Mouse (Mus musculus) lung, postnatal 0 days (tissue): ENCODE measurements around the gene Lrg1. TPM values are rescaled to one million over a fixed set of nuclear protein-coding genes. Genes with fewer than 3 reads are reported as not detected.
A peak's percentile ranks its signal among the peaks of the same experiment; 100 is the strongest.

Experiments used
- ATAC-seq: fragments of 200-750 bp; cut with Nextera tagmentation; 2 replicates; pipeline ENCODE4 v1.8.0; 2017; ENCODE audit warnings: moderate library complexity
- DNase-seq: peaks from one replicate; pipeline ENCODE4 v3.0.0-alpha.2; 2016; ENCODE audit warnings: low spot score
- H3K27ac ChIP-seq: fragments of 300-500 bp; sonication (generic); 2 replicates; pipeline ENCODE4 v1.5.1; 2014; ENCODE audit warnings: antibody characterized with exemption, mild to moderate bottlenecking, low read length, mixed read lengths
- H3K27me3 ChIP-seq: fragments of 300-500 bp; sonication (generic); replicated peaks from 2 replicates; pipeline ENCODE4 v1.6.1; 2014; ENCODE audit warnings: low read length, mixed read lengths; ENCODE audit not compliant: insufficient read depth
- H3K36me3 ChIP-seq: fragments of 300-500 bp; sonication (generic); 2 replicates; pipeline ENCODE4 v1.6.1; 2014; ENCODE audit warnings: low read length, mixed read lengths; ENCODE audit not compliant: insufficient read depth
- H3K4me1 ChIP-seq: fragments of 300-500 bp; sonication (generic); 2 replicates; pipeline ENCODE4 v1.6.1; 2014; ENCODE audit warnings: antibody characterized with exemption, low read depth, low read length, mixed read lengths; ENCODE audit not compliant: insufficient read depth
- H3K4me2 ChIP-seq: fragments of 300-500 bp; sonication (generic); replicated peaks from 2 replicates; pipeline ENCODE4 v1.6.1; 2014; ENCODE audit warnings: low read depth, mild to moderate bottlenecking, low read length, moderate library complexity, mixed read lengths
- H3K4me3 ChIP-seq: fragments of 300-500 bp; sonication (generic); 2 replicates; pipeline ENCODE4 v1.5.1; 2014; ENCODE audit warnings: low read depth, low read length
- H3K9ac ChIP-seq: fragments of 300-500 bp; sonication (generic); replicated peaks from 2 replicates; pipeline ENCODE4 v1.6.1; 2014; ENCODE audit warnings: low read depth, mild to moderate bottlenecking
- H3K9me3 ChIP-seq: fragments of 300-500 bp; sonication (generic); 2 replicates; pipeline ENCODE4 v1.6.1; 2016; ENCODE audit warnings: low read length, mixed read lengths
- CTCF ChIP-seq: IDR thresholded peaks from 2 replicates; pipeline ENCODE4 v1.5.1; 2016; ENCODE audit warnings: antibody characterized with exemption, mild to moderate bottlenecking
- EP300 ChIP-seq: IDR thresholded peaks from 2 replicates; pipeline ENCODE4 v1.6.1; 2016; ENCODE audit warnings: antibody characterized with exemption, mild to moderate bottlenecking, control low read depth
- WGBS: fragments of 180-500 bp; shearing (Covaris S2); extraction: QIAGEN DNeasy Blood & Tissue Kit; methylation state at CpG from one replicate; pipeline ENCODE4 v1.1.7; 2014; 5-methylcytosine and 5-hydroxymethylcytosine counted together
- polyA plus RNA-seq: library from polyadenylated mRNA; unstranded; fragments of >200 nt; fragmentation: Nextera tagmentation; extraction: Ambion mirVana; gene quantifications from 2 replicates; pipeline ENCODE4 v1.2.1, GENCODE M21; 2015

Gene Lrg1
- polyA plus RNA-seq = 36.3 and 50.6 TPM in 2 replicates

DNA sequence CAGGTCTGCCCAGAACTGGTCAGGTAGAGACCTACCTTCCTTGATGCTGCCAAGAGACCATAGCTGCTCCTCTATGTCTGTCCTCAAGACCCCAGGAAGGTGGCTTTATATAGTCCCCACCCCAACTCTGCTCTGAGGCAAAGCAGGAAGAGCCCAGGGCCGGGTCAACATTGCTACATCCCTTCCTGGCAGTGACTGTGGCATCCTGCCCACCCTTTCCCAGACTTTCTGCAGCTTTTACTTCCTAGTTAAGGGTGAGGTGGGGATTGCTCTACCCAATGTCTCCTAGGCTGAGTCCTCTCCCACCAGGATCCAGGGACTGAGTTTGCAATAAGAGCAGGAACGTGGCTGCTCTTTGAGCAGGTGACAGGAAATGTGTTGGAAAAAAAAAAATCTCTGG lies at the start of gene Lrg1:
Gene Lrg1 (minus strand): TSS at position 176 of the 400 bp plus-strand sequence.
- 0 out of 2 replicates have a peak within 1 kb of the TSS, but pooled peaks have one; percentile 16 for H3K4me3 ChIP-seq

DNA sequence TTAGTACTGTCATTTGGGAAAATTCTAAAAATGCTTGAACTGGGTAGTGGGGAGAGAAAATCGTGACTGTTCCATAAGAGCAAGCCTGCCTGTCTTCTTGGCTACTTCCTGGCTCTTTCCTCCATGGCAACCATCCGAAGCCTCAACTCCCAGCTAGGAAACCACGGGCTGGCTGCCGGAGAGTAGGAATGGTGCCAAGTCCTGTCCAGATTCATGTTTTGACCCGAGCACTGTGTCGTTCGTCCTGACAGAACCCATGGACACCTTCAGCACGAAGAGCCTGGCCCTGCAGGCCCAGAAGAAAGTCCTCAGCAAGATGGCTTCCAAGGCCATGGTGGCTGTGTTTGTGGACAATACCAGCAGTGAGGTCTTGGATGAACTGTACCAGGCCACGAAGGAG lies 49.7 kb upstream of the Lrg1 start:
- Histone ChIP-seq H3K4me3 (no peak overlapping the region), H3K9me3 (no peaks in the 10 kb centered on the region), H3K4me2 (no peak overlapping the region), H3K9ac (no peak overlapping the region), H3K4me1 (no peaks in the 10 kb centered on the region), H3K27ac (no peak overlapping the region), H3K27me3 (no peaks in the 10 kb centered on the region), H3K36me3 (no peaks in the 10 kb centered on the region)
- TF ChIP-seq EP300 (no peak), CTCF (no peak)
- WGBS = 46% methylated on average over 9 of the region's 9 CpGs
- no peak for DNase-seq
- no peak for ATAC-seq

More for the DNA sequence above, at the start of gene Lrg1:
- TF ChIP-seq EP300 (peak; percentile 30; the same call in 1 of the 2 replicates), CTCF (no peak)
- Histone ChIP-seq H3K36me3 (no peaks in the 10 kb centered on the region), H3K9ac (no peak within 1 kb of the TSS), H3K27ac (no peak within 1 kb of the TSS), H3K4me1 (no peaks in the 10 kb centered on the region; the same call in 1 of the 2 replicates), H3K4me2 (peak within 1 kb of the TSS; percentile 47), H3K27me3 (peaks cover 7% of the 10 kb centered on the region), H3K9me3 (peaks cover 6% of the 10 kb centered on the region; the same call in 1 of the 2 replicates)
- DNase-seq = peak; percentile 49
- 44% methylated on average over 2 of the region's 2 CpGs for WGBS
- no peak for ATAC-seq

DNA sequence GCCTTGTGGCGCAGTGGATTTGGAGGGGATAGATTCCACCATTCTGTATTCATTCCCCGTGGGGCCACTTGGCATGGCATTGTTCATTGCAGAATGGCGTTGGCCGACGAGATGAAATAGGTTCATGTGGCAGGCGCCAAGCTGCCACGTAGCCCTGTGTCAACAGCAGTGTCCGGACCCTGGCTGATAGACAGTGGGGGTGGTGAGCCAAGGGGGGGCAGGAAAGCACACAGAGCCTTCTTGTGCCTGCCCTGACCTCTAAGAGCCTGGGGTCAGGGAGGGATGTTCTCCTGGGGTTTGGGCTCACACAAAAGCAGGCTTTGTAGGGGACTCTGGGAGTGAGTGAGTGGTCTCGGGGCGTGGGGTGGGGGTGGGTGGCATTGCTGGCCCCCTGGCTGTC lies 48.8 kb upstream of the Lrg1 start:
- H3K27ac ChIP-seq = no peak overlapping the region
- H3K9ac ChIP-seq = no peak overlapping the region
- H3K27me3 ChIP-seq = no peaks in the 10 kb centered on the region
- no peak overlapping the region for H3K4me3 ChIP-seq
- ATAC-seq (peak; percentile 17; the same call in 1 of the 2 replicates), DNase-seq (no peak)
- H3K36me3 ChIP-seq = no peaks in the 10 kb centered on the region
- 46% methylated on average over 10 of the region's 10 CpGs for WGBS
- no peaks in the 10 kb centered on the region for H3K9me3 ChIP-seq
- TF ChIP-seq CTCF = no peak
- TF ChIP-seq EP300 = no peak
- H3K4me1 ChIP-seq = no peaks in the 10 kb centered on the region
- H3K4me2 ChIP-seq = no peak overlapping the region

DNA sequence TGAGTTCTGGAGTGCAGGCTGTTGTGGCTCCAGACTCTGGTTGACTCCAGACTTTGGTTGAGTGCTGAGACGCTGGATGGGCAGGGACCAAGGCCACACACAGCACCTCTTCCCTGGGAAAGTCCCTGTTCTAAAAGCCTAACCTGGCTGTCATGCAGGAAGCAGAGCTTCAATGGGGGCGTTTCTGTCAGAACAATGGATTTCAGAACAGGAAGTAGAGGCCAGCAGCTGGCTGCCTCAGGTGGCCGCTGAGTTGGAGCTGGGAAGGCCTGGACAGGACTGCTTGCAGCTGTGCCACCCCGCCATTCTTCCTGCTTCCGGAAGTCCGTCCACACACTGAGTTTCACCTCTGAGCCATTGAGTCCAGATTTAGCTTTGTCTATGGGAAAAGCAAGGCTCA lies 48.0 kb upstream of the Lrg1 start:
- no peak overlapping the region for H3K4me2 ChIP-seq
- 0 out of 2 replicates have a peak overlapping the region, but pooled peaks have one; percentile 43 for H3K27ac ChIP-seq
- DNase-seq = peak; percentile 32
- WGBS = 50% methylated on average over 6 of the region's 6 CpGs
- no peaks in the 10 kb centered on the region for H3K36me3 ChIP-seq
- no peaks in the 10 kb centered on the region for H3K4me1 ChIP-seq
- no peaks in the 10 kb centered on the region for H3K9me3 ChIP-seq
- no peak overlapping the region for H3K4me3 ChIP-seq
- ATAC-seq = peak; percentile 60
- no peak overlapping the region for H3K9ac ChIP-seq
- H3K27me3 ChIP-seq = no peaks in the 10 kb centered on the region
- TF ChIP-seq CTCF = no peak
- TF ChIP-seq EP300 = no peak

DNA sequence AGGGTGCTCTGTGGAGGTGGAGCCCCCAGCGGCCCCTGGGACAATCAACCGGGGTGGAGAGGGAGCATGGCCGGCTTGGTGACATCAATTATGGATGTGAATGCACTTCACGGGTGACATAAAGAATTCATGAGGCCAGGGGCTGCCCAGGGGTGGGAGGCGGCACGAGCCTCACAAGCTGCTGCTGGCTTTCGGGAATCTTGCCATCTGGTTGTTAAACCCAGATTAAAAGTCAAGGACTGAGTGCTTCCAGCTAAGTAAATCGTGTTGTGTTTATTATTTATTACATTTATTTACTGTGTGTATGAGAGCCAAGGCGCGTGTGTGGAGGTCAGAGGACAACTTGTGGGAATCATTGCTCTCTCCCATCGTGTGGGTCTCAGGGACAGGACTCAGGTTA lies 43.9 kb upstream of the Lrg1 start:
- no peak overlapping the region for H3K4me2 ChIP-seq
- no peak overlapping the region for H3K27ac ChIP-seq
- no peak for ATAC-seq
- H3K36me3 ChIP-seq = no peaks in the 10 kb centered on the region
- DNase-seq = no peak
- H3K27me3 ChIP-seq = no peaks in the 10 kb centered on the region
- H3K9me3 ChIP-seq = no peaks in the 10 kb centered on the region
- TF ChIP-seq EP300 = no peak
- no peak for TF ChIP-seq CTCF
- 57% methylated on average over 11 of the region's 11 CpGs for WGBS
- H3K9ac ChIP-seq = no peak overlapping the region
- H3K4me1 ChIP-seq = peaks cover 10% of the 10 kb centered on the region; the same call in 1 of the 2 replicates
- no peak overlapping the region for H3K4me3 ChIP-seq

DNA sequence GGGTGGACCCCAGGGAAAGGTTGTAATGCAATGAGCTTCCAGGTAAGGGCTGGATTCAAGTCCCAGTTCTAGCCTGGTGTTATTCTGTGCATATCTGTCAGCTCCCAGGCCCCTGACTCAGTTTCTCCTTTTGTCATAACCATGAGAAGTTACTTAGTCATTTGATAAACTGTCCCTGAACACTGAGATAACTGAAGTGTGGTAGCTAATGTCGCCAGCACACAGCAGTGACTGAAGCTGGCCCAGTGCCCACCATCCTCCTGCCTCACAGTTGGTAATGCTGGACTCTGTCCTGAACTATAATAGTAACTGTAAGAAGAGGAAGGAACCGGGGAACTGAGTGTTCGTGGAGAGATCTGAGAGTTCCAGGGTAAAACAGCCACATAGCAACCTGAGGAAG lies 42.7 kb upstream of the Lrg1 start:
- ATAC-seq = no peak
- Histone ChIP-seq H3K36me3 (no peaks in the 10 kb centered on the region), H3K27ac (no peak overlapping the region), H3K27me3 (no peaks in the 10 kb centered on the region), H3K4me3 (no peak overlapping the region), H3K9me3 (no peaks in the 10 kb centered on the region), H3K9ac (no peak overlapping the region), H3K4me2 (no peak overlapping the region), H3K4me1 (peaks cover 10% of the 10 kb centered on the region; the same call in 1 of the 2 replicates)
- DNase-seq = no peak
- no peak for TF ChIP-seq CTCF
- no peak for TF ChIP-seq EP300
- 67% methylated on average over 3 of the region's 3 CpGs for WGBS
